Mouse (Mus musculus) heart, embryonic 15.5 days (tissue): ENCODE results near the gene Ceacam1. TPM values are rescaled to one million over a fixed set of nuclear protein-coding genes. Genes with fewer than 3 reads are reported as not detected.
"Not testable (repeated sequence)": the region's sequence is repeated elsewhere in the genome, so short reads cannot be mapped to it uniquely, and the experiment has no call there.

Source experiments
- ATAC-seq: fragments of 200-750 bp; cut with Nextera tagmentation; replicated peaks from 2 replicates; pipeline ENCODE4 v1.8.0; 2017; ENCODE audit warnings: low read depth, moderate TSS enrichment; ENCODE audit not compliant: insufficient number of reproducible peaks, insufficient read depth, low FRiP score
- H3K27ac ChIP-seq: fragments of 300-500 bp; sonication (generic); 2 replicates; pipeline ENCODE4 v1.5.1; 2015; ENCODE audit warnings: mild to moderate bottlenecking, inconsistent platforms
- H3K27me3 ChIP-seq: fragments of 300-500 bp; sonication (generic); 2 replicates; pipeline ENCODE4 v1.6.1; 2015; ENCODE audit warnings: inconsistent platforms
- H3K36me3 ChIP-seq: fragments of 300-500 bp; sonication (generic); 2 replicates; pipeline ENCODE4 v1.6.1; 2015; ENCODE audit warnings: mild to moderate bottlenecking, inconsistent platforms
- H3K4me1 ChIP-seq: fragments of 300-500 bp; sonication (generic); replicated peaks from 2 replicates; pipeline ENCODE4 v1.6.1; 2015; ENCODE audit warnings: inconsistent platforms
- H3K4me2 ChIP-seq: fragments of 300-500 bp; sonication (generic); 2 replicates; pipeline ENCODE4 v1.6.1; 2015; ENCODE audit warnings: inconsistent platforms, mild to moderate bottlenecking, moderate library complexity
- H3K4me3 ChIP-seq: fragments of 300-500 bp; sonication (generic); 2 replicates; pipeline ENCODE4 v1.5.1; 2015; ENCODE audit warnings: mild to moderate bottlenecking, inconsistent platforms
- H3K9ac ChIP-seq: fragments of 300-500 bp; sonication (generic); 2 replicates; pipeline ENCODE4 v1.6.1; 2015; ENCODE audit warnings: mild to moderate bottlenecking, inconsistent platforms
- H3K9me3 ChIP-seq: fragments of 300-500 bp; sonication (generic); replicated peaks from 2 replicates; pipeline ENCODE4 v1.6.1; 2016; ENCODE audit warnings: inconsistent platforms
- WGBS: fragments of 180-500 bp; shearing (Covaris S2); methylation state at CpG from one replicate; pipeline ENCODE4 v1.1.7; 2015; ENCODE audit warnings: mixed read lengths; 5-methylcytosine and 5-hydroxymethylcytosine counted together
- polyA plus RNA-seq: library from polyadenylated mRNA; unstranded; fragments of >200 nt; fragmentation: Nextera tagmentation; extraction: Ambion mirVana; gene quantifications from 2 replicates; pipeline ENCODE4 v1.2.1, GENCODE M21; 2015

Gene Ceacam1
- polyA plus RNA-seq = 3.0 and 4.4 TPM in 2 replicates

GRCm38 (mm10) chr7:25477091-25477751, at the start of gene Ceacam1:
Gene Ceacam1 (minus strand): TSS chr7:25477603.
- peak within 1 kb of the TSS; percentile 8; the same call in 1 of the 2 replicates for H3K4me3 ChIP-seq
- H3K9me3 ChIP-seq, H3K36me3 ChIP-seq, H3K27ac ChIP-seq, H3K4me1 ChIP-seq, H3K27me3 ChIP-seq, H3K9ac ChIP-seq: not testable (repeated sequence)
- 22% methylated on average over 5 of the region's 5 CpGs for WGBS
- peak within 1 kb of the TSS; percentile 33 for H3K4me2 ChIP-seq
- peak; percentile 64; the same call in 1 of the 2 replicates for ATAC-seq

DNA sequence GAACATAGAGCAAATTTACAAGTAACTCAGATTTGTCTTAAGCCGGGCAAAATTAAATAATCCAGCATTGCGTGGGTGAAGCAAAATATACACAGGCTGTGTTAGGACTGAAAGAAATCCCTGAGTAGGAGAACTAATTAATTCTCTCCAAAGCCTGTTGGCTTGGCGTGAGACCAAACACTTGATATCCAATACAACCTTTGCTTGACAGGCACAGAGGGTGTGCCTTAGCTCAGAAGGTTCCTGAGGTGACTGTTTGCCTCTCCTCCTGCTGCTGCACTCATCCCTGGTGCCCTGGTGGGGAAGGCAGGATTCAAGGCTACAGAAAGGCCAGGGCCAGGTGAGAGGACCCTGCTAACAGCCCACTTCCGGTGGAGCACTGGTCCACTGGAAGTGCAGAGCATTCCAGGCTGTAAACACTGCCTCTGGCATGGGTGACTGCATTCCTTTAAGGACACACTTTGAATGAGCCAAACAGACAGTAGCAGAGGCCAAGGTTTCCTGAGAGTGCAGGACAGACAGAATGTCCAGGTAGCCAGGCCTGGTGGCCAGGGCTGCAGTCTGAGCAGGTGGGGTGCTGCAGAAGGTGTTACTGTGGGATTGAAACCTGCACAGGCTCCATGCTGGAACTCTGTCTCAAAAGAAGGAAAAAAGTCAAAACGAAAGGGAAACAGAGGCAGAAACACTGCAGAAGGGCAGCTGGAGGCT, 38.8 kb upstream of the Ceacam1 start:
- H3K27ac ChIP-seq, H3K27me3 ChIP-seq, H3K9me3 ChIP-seq, H3K9ac ChIP-seq, H3K4me2 ChIP-seq, H3K4me3 ChIP-seq, H3K4me1 ChIP-seq, ATAC-seq, H3K36me3 ChIP-seq: not testable (repeated sequence)
- WGBS = 73% methylated on average over 3 of the region's 5 CpGs

GRCm38 (mm10) chr7:25515667-25516066, 38.3 kb upstream of the Ceacam1 start:
- H3K9me3 ChIP-seq, H3K9ac ChIP-seq, H3K27me3 ChIP-seq, H3K36me3 ChIP-seq, ATAC-seq, H3K4me2 ChIP-seq, H3K27ac ChIP-seq, H3K4me3 ChIP-seq, H3K4me1 ChIP-seq: not testable (repeated sequence)
- WGBS = 53% methylated on average over 1 of the region's 1 CpGs

DNA sequence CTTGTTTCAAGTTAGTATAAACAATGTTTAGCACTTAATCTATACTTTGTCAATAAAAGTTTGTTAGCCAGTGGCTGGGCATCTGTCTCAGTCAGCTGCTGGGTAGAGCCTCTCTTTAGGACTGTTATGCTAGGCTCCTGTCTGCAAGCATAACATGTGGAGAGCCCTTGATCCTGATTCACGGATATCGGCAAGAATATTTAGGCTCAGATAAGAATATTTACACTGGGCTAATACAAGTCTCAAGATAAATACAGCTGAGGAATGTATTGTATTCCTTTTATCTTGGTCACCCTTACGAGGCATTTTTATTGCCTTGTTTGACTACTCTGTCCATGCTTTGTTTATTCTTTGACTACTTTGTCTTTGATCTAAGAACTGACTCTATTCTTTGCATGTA, 32.5 kb upstream of the Ceacam1 start:
- H3K9ac ChIP-seq = no peak overlapping the region
- no peak overlapping the region for H3K4me2 ChIP-seq
- H3K9me3 ChIP-seq = no peaks in the 10 kb centered on the region
- ATAC-seq = no peak
- WGBS = 23% methylated on average over 3 of the region's 3 CpGs
- no peaks in the 10 kb centered on the region for H3K36me3 ChIP-seq
- no peak overlapping the region for H3K27ac ChIP-seq
- H3K4me1 ChIP-seq = no peaks in the 10 kb centered on the region
- H3K4me3 ChIP-seq = no peak overlapping the region
- H3K27me3 ChIP-seq = no peaks in the 10 kb centered on the region

- WGBS = 76% methylated on average over 1 of the region's 1 CpGs
- no peak overlapping the region for H3K9ac ChIP-seq
- H3K9me3 ChIP-seq = no peaks in the 10 kb centered on the region
- no peak overlapping the region for H3K4me2 ChIP-seq
- H3K4me1 ChIP-seq = no peaks in the 10 kb centered on the region
- no peak overlapping the region for H3K4me3 ChIP-seq
- no peaks in the 10 kb centered on the region for H3K27me3 ChIP-seq
- no peak overlapping the region for H3K27ac ChIP-seq
- H3K36me3 ChIP-seq = no peaks in the 10 kb centered on the region
- no peak for ATAC-seq
Measured at GRCm38 (mm10) chr7:25494649-25495048, 17.2 kb upstream of the Ceacam1 start.

GRCm38 (mm10) chr7:25490698-25491097, 13.3 kb upstream of the Ceacam1 start:
- not testable (repeated sequence) for H3K27me3 ChIP-seq, H3K9ac ChIP-seq, H3K4me2 ChIP-seq, H3K27ac ChIP-seq, H3K4me1 ChIP-seq, H3K36me3 ChIP-seq, H3K9me3 ChIP-seq, H3K4me3 ChIP-seq, ATAC-seq
- WGBS = no CpG with 5 or more reads among the region's 1 CpGs

GRCm38 (mm10) chr7:25489382-25489781, 12.0 kb upstream of the Ceacam1 start:
- 83% methylated on average over 3 of the region's 3 CpGs for WGBS
- not testable (repeated sequence) for H3K4me3 ChIP-seq, H3K4me2 ChIP-seq, ATAC-seq, H3K4me1 ChIP-seq, H3K36me3 ChIP-seq, H3K9ac ChIP-seq, H3K27ac ChIP-seq, H3K9me3 ChIP-seq, H3K27me3 ChIP-seq

DNA sequence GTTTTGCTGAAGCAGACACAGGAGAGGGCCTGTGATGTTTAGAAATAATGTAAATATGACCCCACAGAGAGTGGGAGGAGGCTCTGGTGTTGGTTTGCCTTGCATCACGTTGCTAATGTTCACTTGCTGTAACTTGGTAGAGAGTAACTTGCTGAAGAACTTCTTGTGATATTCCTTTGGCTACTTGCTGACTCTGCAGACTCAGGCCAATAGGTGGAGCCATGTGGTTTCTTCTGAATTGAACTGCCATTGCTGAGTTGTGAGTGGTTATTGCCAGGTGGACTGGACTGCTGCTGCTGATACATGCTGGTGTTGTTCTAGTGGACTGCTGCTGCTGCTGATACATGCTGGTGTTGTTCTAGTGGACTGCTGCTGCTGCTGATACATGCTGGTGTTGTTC, 8.8 kb upstream of the Ceacam1 start:
- WGBS = 28% methylated on average over 1 of the region's 1 CpGs
- Histone ChIP-seq H3K27ac (no peak overlapping the region), H3K9me3 (no peaks in the 10 kb centered on the region), H3K4me1 (no peaks in the 10 kb centered on the region), H3K4me3 (no peak overlapping the region), H3K27me3 (no peaks in the 10 kb centered on the region), H3K36me3 (no peaks in the 10 kb centered on the region), H3K4me2 (no peak overlapping the region), H3K9ac (no peak overlapping the region)
- no peak for ATAC-seq

DNA sequence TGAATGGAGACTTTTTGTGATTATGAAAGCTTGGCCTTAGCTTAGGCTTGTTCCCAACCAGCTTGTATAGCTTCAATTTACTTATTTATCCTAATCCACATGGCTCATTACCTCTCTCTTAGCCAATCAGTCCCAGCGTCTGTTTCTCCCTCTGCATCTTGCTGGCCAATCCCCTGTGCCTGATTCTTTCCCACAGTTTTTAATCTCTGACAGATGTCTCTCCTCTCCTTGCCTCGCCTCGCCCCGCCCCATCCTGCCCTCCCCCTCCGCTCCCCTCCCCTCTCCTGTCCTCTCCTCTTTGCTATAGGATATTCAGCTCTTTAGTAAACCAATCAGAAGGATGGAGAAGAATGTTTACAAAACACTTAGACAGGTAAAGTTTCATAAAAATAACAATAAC, 7.7 kb upstream of the Ceacam1 start:
- H3K36me3 ChIP-seq = no peaks in the 10 kb centered on the region
- no peak overlapping the region for H3K9ac ChIP-seq
- ATAC-seq = no peak
- 70% methylated on average over 5 of the region's 5 CpGs for WGBS
- no peaks in the 10 kb centered on the region for H3K27me3 ChIP-seq
- no peaks in the 10 kb centered on the region for H3K4me1 ChIP-seq
- no peaks in the 10 kb centered on the region for H3K9me3 ChIP-seq
- H3K4me3 ChIP-seq = no peak overlapping the region
- H3K27ac ChIP-seq = no peak overlapping the region
- H3K4me2 ChIP-seq = no peak overlapping the region

GRCm38 (mm10) chr7:25483133-25483735, 5.8 kb upstream of the Ceacam1 start:
- Histone ChIP-seq H3K27me3 (no peaks in the 10 kb centered on the region), H3K9ac (no peak overlapping the region), H3K9me3 (no peaks in the 10 kb centered on the region), H3K27ac (no peak overlapping the region), H3K36me3 (no peaks in the 10 kb centered on the region), H3K4me3 (no peak overlapping the region), H3K4me1 (no peaks in the 10 kb centered on the region), H3K4me2 (no peak overlapping the region)
- WGBS = 66% methylated on average over 8 of the region's 8 CpGs
- no peak for ATAC-seq

GRCm38 (mm10) chr7:25480791-25481190, 3.4 kb upstream of the Ceacam1 start:
- not testable (repeated sequence) for H3K27ac ChIP-seq, ATAC-seq, H3K27me3 ChIP-seq, H3K4me3 ChIP-seq, H3K9ac ChIP-seq, H3K4me2 ChIP-seq, H3K9me3 ChIP-seq, H3K36me3 ChIP-seq, H3K4me1 ChIP-seq
- WGBS = 54% methylated on average over 8 of the region's 8 CpGs

- no peaks in the 10 kb centered on the region for H3K4me1 ChIP-seq
- 0% methylated on average over 1 of the region's 1 CpGs for WGBS
- no peaks in the 10 kb centered on the region for H3K36me3 ChIP-seq
- no peaks in the 10 kb centered on the region for H3K27me3 ChIP-seq
- ATAC-seq = no peak
- H3K9me3 ChIP-seq = no peaks in the 10 kb centered on the region
- no peak overlapping the region for H3K4me2 ChIP-seq
- H3K9ac ChIP-seq = no peak overlapping the region
- H3K27ac ChIP-seq = no peak overlapping the region
- H3K4me3 ChIP-seq = no peak overlapping the region
Measured at GRCm38 (mm10) chr7:25479440-25479839, 2.0 kb upstream of the Ceacam1 start.
